Mouse (Mus musculus) right cerebral cortex, adult 18-20 months (tissue): ENCODE measurements around the gene Klhdc1.

ENCODE experiments used
- DNase-seq: peaks from one replicate; pipeline ENCODE4 v3.0.0; 2022; ENCODE audit warnings: mixed read lengths

Klhdc1 gene

DNA sequence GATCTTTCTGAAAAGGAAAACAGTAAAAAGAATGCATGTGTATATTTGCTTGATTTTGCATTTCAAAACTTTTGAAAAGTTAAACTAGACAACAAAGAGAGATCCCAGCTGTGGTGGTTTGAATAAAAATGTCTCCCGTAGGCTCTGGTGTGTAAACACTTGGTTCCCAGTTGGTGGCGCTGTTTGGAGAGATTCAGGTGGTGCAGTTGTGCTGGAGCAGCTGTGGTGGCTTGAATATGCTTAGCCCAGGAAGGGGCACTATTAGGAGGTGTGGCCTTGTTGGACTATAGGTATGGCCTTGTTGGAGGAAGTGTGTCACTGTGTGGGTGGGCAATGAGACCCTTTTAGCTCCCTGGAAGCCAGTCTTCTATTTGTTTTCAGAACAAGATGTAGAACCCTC is 11.7 kb upstream of the Klhdc1 start:
- DNase-seq, result no peak

DNA sequence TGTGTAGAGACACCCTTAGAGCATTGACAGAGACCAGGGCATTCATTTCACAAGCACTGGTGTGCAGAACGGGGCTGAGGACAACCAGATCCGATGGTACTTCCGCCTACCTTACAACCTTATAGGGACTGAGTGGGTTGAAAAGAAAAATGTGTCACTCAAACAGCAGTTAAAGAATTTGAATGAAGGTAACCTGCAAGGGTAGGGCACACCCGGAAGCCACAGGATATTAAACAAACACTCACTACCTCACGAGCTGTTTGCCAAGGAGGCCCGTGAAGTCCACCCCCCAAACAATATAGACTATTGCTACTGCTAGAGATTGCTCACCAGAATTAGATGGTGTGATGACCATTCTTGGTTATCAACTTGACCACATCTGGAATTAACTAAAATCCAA is 5.2 kb upstream of the Klhdc1 start:
- no peak for DNase-seq

DNA sequence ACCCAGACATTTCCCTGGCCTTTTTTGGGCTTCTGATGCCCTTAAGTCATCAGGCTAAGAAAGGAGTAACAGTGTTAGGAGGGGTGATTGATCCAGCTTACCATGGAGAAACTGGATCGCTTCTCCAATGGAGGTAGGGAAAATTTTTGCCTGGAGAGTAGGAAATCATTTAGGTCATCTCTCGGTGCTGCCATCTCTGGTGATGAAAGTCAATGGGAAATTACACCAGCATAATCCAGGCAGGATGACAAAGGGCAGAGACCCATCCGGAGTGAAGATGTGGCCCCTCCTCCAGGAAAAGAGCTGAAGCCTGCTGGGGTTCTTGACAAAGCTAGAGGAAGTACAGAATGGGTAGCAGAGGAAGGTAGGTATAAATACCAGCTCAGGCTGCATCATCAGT is 2.7 kb upstream of the Klhdc1 start:
- no peak for DNase-seq

DNA sequence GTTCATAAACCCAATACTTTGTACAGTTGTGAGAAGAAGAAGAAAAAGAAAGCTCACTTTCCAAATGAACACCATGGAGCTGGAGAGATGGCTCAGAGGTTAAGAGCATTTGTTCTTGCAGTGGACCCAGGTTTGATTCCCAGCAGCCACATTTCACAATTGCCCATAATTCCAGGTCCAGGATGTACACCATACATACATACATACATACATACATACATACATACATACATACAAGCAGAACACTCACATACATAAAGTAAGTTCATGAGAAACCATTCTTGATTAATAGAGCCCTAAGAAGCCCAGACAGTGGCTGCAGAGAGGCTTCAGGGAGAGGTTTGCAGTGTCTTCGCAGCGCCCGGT is 412 bp downstream of the Klhdc1 start:
- DNase-seq, result no peak

DNA sequence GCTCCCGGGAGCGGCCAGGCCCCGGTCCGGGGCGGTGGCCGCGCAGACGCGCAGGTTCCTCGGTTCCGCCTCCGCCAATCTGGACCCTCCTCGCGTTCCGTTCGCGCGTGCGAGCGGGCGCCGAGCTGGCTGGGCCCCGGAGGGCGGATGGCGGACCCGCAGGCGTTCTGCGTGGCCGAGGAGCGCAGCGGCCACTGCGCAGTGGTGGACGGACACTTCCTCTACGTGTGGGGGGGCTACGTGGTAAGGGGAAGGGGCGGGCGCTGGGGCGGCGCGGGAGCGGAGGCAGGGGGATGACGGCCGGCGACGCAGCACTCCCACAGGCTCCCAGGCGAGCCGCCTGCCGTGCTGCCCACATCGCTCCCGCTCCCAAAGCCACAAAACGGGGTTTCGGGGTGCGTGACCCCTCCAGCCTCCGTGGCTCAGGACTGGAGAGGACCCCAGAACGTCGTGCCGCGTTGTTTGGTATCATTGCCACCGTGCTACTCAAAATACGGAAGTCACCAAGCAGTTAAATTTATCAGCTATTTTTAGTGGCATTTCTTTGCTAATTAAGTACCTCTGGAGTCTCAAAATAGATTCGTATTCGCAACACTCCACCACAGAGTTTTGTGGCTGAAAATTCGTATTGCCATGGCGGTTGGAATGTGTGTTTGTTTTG is 925 bp downstream of the Klhdc1 start:
- peak; percentile 76 for DNase-seq

DNA sequence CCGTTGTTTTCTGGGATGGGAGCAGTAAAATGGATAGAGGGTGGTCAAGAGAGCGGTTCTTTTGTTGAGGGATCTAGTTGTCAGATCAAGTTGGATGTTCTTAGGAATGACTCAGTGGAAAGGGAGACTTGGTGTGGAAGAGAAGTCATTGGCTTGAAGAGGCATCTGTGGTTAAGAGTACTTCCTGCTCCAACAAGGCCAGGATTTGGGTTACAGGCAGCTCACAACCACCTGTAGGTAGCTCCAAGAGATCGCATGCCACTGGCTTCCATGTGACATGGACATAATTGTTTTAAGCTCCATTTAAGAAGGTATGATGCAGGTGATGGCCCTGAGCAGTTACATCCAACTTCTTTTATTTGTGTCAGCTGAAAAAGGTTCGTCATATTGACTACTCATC is 8.8 kb downstream of the Klhdc1 start:
- no peak for DNase-seq

DNA sequence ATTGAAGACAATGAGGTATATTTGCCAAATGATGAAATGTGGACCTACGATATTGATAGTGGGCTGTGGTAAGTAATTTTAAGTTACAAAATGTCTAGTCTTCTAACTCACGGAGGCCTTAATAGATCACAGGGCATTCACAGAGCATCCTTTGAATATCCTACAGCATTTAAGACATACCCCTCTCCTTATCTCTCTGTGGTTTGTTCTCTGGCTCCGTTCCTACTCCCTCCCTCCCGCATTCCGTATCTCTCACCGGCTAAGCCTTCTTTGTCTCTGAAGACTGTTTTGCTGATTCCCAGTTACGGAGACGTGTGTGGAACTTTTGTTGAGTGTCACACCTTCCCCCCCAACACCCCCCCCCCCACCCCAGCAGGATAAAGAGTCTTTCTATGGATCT is 9.8 kb downstream of the Klhdc1 start:
- DNase-seq, result no peak

DNA sequence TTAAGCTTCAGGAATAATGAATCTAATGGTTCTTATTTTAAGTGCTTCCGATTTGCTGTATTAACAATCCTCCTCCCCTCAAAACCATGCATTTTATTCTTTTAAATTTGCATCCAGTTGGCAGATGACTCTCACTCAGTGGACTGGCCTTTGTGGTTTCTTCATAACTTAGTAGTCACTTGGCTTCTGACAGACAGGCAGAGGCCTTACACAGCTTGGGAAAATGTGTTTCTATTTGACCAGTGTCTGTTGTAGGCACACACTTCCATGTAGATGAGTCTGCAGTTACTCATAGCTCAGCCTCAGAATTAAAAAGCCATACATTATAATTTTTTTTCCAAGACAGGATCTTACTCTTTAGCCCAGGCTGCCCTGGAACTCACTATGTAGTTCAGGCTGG is 12.8 kb downstream of the Klhdc1 start:
- DNase-seq, result no peak

DNA sequence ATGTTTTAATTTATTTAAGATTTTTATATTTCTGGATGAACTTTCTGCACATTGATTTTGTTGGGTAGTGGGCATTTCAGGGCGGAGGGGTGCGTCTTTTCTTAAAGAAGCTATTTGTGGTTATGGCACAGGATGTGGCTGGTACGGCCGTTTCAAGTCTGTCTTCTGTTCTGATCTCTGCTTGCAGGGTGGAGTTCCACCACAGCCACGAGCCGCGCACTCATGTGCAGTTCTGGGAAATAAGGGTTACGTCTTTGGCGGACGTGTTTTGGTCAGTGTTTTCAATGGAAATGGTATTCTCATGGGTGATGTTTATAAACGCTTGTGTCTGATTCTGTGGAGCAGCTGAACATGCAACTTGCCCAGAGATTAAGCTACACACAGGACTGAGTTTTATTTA is 16.9 kb downstream of the Klhdc1 start:
- DNase-seq, result no peak

DNA sequence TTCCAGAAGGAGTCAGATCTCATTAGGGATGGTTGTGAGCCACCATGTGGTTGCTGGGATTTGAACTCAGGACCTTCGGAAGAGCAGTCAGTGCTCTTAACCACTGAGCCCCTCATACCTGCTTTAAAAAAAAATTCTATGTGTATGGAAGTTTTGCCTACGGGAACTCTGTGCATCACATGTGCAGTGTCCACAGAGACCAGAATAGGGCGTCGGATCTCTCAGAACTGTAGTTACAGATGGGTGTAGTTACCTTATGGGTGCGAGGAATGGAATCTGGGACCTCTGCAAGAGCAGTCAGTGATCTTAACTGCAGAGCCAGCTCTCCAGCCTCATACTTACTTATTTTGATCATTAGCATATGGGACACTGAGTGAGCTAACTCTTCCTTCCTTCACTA is 21.3 kb downstream of the Klhdc1 start:
- no peak for DNase-seq

DNA sequence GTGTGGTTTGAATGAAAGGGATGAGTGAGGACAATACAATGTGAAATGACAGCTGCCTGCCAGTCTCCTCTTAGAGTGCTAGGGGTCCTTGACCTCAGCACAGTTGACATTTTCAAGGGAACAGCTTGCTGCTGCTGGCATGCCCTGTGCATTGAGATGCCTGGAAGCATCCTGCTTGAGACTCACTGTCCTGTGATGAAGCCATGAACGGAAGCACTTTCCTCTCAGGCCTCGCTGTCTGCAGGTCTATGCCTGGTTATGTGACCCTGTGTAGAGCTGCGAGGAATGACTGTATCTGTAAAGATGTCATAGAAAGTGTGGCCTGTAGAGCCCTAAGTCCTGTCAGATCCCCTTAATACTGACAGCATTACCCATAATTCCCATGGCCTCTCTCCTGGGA is 24.1 kb downstream of the Klhdc1 start:
- DNase-seq, result no peak

DNA sequence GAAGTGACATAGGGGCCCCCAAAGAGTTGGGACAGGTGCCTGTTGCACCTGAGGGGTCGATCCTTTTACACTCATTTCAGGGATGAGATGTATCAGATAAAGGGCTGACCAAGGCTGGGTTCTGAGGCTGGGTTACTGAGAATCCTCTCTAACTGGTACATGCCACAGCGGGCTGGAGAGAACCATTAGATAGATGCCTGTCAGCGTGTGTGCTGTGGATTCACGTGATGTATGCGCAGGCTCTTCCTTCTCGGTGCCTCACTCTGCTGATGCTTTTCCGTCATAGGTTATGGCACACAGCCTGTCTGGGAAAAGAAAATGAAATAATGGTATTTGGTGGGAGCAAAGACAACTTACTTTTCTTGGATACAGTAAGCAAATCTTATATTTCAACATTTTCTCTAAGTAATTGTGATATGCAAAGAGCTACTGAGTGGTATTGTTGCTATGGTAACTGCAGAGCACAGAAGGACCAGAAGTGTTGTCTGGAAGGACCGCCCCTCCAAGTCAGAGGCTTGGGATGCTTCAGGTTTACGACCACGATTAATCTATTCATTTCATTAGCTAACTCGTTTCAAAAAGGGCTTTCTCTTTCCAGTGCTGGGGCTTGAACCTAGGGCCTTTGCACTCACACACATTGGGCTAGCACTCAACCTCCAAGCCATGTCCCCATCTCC is 27.1 kb downstream of the Klhdc1 start:
- no peak for DNase-seq

DNA sequence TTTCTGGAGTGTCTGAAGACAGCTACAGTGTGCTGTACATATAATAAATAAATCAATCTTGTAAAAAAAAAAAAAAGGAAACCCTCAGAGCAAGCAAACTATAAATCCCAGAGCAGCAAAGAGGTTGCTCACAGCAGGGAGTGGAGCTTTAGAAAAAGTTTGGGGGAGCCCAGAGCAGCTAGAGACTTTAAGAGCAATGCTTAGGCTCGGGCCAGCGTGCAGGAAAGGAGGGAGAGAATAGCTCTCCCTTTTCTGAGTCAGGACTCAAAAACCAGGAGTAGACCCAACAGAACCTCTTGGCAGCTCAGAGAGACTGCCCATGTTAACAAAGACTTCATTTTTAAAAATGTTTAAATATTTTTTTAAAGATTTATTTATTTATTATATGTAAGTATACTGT is 28.0 kb downstream of the Klhdc1 start:
- no peak for DNase-seq

DNA sequence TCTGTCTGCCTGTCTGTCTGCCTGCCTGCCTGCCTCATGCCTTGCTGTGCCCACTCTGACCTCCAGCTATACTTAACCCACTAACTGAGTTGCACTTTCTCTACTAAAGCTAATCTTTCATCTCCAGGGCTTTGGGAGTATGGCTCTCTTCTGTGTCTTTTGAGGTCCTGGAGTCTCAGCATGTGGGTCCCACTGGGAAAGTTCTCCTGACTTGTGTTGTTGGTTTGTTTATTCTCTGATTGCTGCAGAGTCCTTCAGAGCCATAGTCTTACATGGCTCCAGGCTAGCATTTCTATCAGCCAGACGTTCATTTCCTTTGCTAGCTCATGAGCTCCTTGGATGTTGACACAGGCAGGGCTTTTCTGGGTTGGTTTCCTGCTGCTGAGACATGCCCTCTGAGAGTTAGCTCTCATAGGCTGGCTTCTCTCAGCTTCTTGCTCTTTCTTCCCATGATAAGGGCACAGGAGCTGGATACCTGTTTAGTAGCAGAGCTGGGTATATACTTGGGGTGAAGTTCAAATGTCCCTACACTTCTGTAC is 39.0 kb downstream of the Klhdc1 start:
- no peak for DNase-seq

DNA sequence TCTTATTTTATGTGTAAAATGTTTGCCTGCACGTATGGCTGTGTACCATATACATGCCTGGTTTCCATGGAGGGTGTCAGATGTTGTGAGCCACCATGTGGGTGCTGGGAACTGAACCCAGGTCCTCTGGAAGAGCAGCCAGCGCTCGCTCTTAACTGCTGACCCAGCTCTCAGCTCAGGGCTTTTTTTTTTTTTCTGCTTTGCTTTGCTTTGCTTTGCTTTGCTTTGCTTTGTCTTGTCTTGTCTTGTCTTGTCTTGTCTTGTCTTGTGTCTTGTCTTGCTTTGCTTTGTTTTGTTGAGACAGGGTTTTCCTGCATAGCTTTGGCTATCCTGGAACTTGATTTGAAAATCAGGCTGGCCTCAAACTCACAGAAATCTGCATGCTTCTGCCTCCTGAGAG is 39.9 kb downstream of the Klhdc1 start:
- no peak for DNase-seq

DNA sequence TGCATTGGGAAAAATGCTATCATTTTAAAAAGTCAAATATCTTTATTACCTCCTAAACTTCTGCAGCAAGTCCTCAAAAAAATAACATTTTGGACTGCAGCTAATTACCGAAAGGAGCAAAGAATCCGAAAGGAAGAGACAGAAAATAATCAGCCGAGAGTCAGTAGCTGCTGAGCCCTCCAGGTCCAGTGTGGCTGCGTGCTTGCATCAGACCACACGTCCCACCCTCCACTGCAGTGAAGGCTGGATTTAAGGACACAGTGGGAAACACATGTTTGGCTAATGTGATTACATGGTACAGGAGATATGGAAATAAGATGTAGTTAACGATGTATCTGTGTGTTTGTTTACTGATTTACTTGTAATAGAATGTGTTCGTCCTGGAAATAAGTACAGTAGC is 42.2 kb downstream of the Klhdc1 start:
- no peak for DNase-seq

DNA sequence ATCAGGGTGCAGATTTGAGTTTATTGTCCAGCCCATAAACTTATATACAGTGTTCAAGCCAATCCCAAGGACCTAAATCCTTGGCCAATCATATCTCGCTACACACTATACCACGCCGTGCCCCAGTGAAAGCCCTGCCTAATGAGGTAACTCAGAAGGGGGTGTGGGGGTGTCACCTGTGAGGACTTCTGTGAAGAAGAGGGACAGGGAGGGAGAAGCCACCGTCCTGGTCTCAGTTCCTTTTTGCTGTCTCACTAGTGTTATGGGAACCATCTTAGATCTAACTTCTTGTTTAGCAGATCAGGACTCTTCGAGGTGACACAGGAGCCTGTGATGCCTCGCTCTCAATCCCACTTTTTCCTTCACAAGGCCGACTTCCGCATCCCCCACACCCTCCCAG is 46.6 kb downstream of the Klhdc1 start:
- no peak for DNase-seq

DNA sequence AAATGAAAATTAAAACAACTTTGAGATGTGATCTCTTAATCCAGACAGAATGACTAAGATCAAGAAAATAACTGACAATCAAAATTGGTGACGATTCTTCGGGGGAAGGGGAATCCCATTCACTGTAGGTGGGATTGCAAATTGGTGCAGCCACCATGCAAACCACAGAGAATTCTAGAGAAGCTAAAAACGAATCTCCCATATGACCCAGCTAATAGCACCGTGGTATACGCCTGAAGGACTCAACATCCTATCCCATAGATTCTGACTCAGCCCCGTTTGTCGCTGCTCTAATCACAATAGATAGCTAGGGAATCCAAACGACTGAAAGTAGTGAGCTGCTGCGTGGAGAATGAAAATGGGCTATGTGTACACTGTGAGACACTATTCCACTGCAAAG is 47.7 kb downstream of the Klhdc1 start:
- DNase-seq, result no peak

DNA sequence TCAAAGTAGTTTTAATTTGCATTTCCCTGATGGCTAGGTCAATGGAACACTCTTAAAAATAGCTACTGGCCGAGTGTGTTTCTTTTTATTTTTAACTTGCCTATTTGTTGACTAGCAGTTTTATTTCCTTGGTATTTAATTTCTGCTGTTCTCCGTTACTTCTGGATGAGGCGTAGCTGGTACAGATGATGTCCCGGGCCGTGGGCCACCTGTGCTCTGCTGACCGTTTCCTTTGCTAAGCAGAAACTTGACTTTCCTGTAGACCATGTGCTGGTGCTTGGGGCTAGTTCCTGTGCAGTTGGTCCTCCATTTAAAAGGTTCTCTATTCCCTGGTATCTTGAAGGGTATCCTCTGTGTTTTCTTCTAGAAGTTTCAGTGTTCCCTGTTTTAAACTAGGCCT is 51.4 kb downstream of the Klhdc1 start:
- DNase-seq, result no peak

DNA sequence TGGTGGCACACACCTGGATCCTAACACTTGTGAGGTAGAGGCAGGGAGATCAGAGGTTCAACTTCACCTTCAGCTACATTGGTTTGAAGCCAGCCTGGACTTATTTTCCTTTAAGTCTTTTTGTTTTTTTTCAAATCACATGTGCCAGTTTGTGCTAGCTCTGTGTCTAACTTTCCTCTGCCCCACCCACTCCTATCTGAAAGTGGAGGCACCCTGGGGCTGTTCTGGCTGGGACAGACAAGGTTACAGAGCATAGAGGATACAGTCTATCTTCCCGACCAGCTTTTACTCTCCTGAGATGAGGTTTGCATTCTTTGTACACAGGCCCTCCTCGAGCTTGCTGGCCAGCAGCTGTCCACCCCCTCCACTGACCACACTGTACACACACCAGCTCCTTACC is 52.8 kb downstream of the Klhdc1 start:
- DNase-seq, result no peak

DNA sequence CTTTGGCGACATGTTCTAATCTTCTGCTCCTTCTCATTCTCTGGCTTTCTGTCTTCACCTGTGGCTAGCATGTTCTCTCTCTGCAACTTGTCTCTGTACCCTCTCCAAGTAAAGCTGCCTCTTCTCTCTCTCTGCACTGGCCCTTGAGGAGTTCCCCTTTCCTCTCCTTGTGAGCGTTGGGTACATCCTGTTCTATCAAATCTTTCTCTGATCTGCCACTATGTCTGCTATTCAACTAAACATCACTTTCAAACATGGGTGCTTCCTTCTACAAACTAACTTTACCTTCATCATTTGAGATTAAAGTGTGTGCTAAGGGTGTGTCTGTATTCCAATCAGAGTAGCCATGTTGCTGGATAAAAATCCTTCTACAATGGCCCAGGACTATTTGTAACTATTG is 54.0 kb downstream of the Klhdc1 start:
- DNase-seq, result no peak

DNA sequence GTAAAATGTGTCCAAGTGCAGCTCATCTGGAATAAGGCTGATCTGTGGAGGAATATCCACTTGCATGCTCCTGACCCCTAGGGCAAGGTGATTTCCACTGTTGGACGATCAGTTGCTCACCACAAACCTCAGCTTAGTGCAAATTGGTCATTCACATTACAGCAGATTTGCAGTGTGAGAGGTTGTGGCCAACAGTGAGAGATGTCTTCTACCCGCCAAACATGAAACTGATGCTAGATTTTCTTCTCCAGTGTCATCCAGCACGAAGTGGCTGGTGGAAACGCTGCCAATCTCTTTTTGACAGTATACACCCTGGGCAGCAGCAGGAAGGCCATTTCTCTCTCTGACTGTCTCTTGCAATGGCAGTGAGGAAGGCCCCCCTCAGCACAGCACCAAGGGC is 54.7 kb downstream of the Klhdc1 start:
- DNase-seq, result no peak

DNA sequence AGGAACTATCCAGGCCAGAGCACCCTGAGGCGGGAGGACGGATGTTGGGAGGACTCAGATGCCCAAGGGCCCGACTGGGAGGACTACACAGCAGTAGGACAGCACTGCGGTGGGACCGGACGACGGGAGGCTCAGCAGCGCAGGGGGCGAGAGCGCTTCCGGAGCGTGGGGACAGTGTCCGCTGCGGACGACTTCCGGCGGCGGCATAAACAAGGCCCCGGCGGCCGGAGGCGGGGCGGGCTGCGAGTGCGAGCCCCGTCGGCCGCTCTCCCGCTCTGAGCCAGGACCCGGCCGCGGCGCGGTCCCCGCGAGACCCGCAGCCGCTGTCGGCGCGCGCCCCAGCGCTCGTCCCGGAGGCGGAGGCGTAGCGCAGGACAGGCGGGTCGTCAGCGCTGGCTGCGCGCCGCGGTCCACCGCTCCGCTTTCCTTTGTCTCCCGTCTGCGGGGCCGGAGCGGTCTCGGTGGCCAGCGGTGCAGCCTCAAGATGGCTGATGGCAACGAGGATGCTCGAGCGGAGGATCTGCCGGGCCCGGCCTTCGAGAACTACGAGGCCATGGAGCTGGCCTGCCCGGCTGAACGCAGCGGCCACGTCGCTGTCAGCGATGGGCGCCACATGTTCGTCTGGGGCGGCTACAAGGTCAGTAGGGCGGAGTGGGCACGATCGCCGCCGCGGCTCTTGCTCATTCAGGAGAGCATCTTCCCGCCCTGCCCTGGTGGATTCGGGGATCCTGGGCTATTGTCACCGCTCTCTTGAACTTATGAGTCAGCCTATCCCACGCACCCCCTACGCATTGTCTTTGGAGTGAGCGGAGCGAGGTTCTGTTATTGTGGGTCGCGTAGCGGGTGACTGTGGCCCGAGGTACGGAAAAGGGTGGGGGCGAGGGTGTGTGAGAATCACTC is 55.8 kb downstream of the Klhdc1 start, which contains the start of gene Klhdc2:
Gene Klhdc2 (plus strand): TSS at position 171 of the 900 bp plus-strand sequence.
- peak; percentile 93 for DNase-seq
